ENCODE assay signal across 16 mouse cellular contexts in genomic region chr13:96645822-96646221, GRCm38 (mm10).
"Had no signal": no experiment of that assay in that cellular context is flagged by ENCODE, and none has a peak within 500 bp of the region (broad histone marks: within the 10 kb centered on the region; RNA-seq: fewer than 3 reads in every experiment).

No protein-coding gene starts in this region.

- H3K27ac ChIP-seq: limb, embryonic 15.5 days; liver, embryonic 15.5 days; midbrain, embryonic 10.5 days had no signal

- H3K4me1 ChIP-seq: limb, embryonic 15.5 days; liver, embryonic 15.5 days; midbrain, embryonic 10.5 days had no signal

- H3K4me2 ChIP-seq: limb, embryonic 15.5 days; liver, embryonic 15.5 days; lung, embryonic 14.5 days had no signal

- H3K4me3 ChIP-seq: limb, embryonic 15.5 days; liver, embryonic 15.5 days; midbrain, embryonic 10.5 days had no signal

- H3K27me3 ChIP-seq: limb, embryonic 15.5 days; liver, embryonic 15.5 days had no signal

- H3K9me3 ChIP-seq: limb, embryonic 15.5 days; liver, embryonic 15.5 days; midbrain, embryonic 10.5 days had no signal

- H3K9ac ChIP-seq: limb, embryonic 15.5 days; liver, embryonic 15.5 days; lung, embryonic 14.5 days had no signal

- ATAC-seq: intestine, embryonic 16.5 days had no signal

- DNase-seq: kidney, adult 8-10 months; kidney, postnatal 25 days; layer of hippocampus, adult 9-11 months; layer of hippocampus, postnatal 36 days; lung, embryonic 14.5 days; lung, postnatal 10 days; lung, postnatal 4 days; retina, postnatal 1 day; right cerebral cortex, postnatal 4 days; spleen, adult 18-20 months; thymus, adult 18-20 months; thymus, postnatal 14 days had no signal
